Mouse (Mus musculus) myocyte (in vitro differentiated cells): ENCODE results near the gene Abca8a. TPM values are rescaled to one million over a fixed set of nuclear protein-coding genes. Genes with fewer than 3 reads are reported as not detected.
A peak's percentile ranks its signal among the peaks of the same experiment; 100 is the strongest.

Experiments used
- H3K27me3 ChIP-seq: one replicate; pipeline ENCODE4 v1.6.1; 2011; ENCODE audit not compliant: control insufficient read depth, insufficient read depth, insufficient read length
- H3K36me3 ChIP-seq: one replicate; pipeline ENCODE4 v1.6.1; 2011; ENCODE audit not compliant: control insufficient read depth, insufficient read depth
- H3K4me2 ChIP-seq: one replicate; pipeline ENCODE4 v1.6.1; 2011; ENCODE audit warnings: low read depth, control low read depth
- H3K4me3 ChIP-seq: one replicate; pipeline ENCODE4 v1.5.1; 2011; ENCODE audit warnings: mild to moderate bottlenecking, control low read depth, moderate library complexity
- H3K79me2 ChIP-seq: one replicate; pipeline ENCODE4 v1.6.1; 2011; ENCODE audit not compliant: control insufficient read depth, insufficient read depth
- H3ac ChIP-seq: one replicate; pipeline ENCODE4 v1.6.1; 2011; ENCODE audit not compliant: control insufficient read depth, insufficient read length
- CEBPB ChIP-seq: IDR thresholded peaks from 2 replicates; pipeline ENCODE4 v1.6.1; 2011; ENCODE audit warnings: mild to moderate bottlenecking, moderate library complexity; ENCODE audit not compliant: poor library complexity, insufficient read depth, severe bottlenecking
- E2F4 ChIP-seq: IDR thresholded peaks from one replicate; pipeline ENCODE4 v1.6.1; 2011; ENCODE audit warnings: mild to moderate bottlenecking, control low read depth, moderate library complexity; ENCODE audit not compliant: insufficient read depth
- MAX ChIP-seq: IDR thresholded peaks from one replicate; pipeline ENCODE4 v1.6.1; 2011; ENCODE audit warnings: low read depth, mild to moderate bottlenecking, control low read depth
- MYOD1 ChIP-seq, 3 experiments: IDR thresholded peaks; one replicate each; pipeline ENCODE4 v1.6.1; 2011; ENCODE audit warnings: control low read depth in 2 of 3, low read depth in 2 of 3, mild to moderate bottlenecking in 2 of 3, moderate library complexity in 1 of 3; ENCODE audit not compliant: insufficient read length in 2 of 3, control insufficient read depth in 1 of 3
- MYOG ChIP-seq, 3 experiments: IDR thresholded peaks; one replicate each; pipeline ENCODE4 v1.6.1; 2011; ENCODE audit warnings: control low read depth in 2 of 3, low read depth in 2 of 3, mild to moderate bottlenecking in 2 of 3; ENCODE audit not compliant: insufficient read length in 2 of 3, control insufficient read depth in 1 of 3, insufficient read depth in 1 of 3
- POLR2A ChIP-seq: IDR thresholded peaks from one replicate; pipeline ENCODE4 v1.6.1; 2011; ENCODE audit warnings: low read depth, mild to moderate bottlenecking, control low read depth, moderate library complexity; ENCODE audit not compliant: insufficient read length
- POLR2AphosphoS2 ChIP-seq: IDR thresholded peaks from one replicate; pipeline ENCODE4 v1.6.1; 2011; ENCODE audit warnings: low read depth, control low read depth; ENCODE audit not compliant: insufficient read length
- REST ChIP-seq: IDR thresholded peaks from one replicate; pipeline ENCODE4 v1.6.1; 2011; ENCODE audit warnings: mild to moderate bottlenecking, control low read depth, moderate library complexity; ENCODE audit not compliant: insufficient read depth, insufficient read length
- SRF ChIP-seq: IDR thresholded peaks from one replicate; pipeline ENCODE4 v1.6.1; 2011; ENCODE audit warnings: low read depth; ENCODE audit not compliant: control insufficient read depth, insufficient read length
- TCF12 ChIP-seq: IDR thresholded peaks from one replicate; pipeline ENCODE4 v1.6.1; 2011; ENCODE audit warnings: mild to moderate bottlenecking, control low read depth; ENCODE audit not compliant: poor library complexity, insufficient read depth, severe bottlenecking
- TCF3 ChIP-seq: IDR thresholded peaks from one replicate; pipeline ENCODE4 v1.6.1; 2011; ENCODE audit warnings: low read depth, control low read depth; ENCODE audit not compliant: insufficient read length
- USF1 ChIP-seq: IDR thresholded peaks from one replicate; pipeline ENCODE4 v1.6.1; 2011; ENCODE audit warnings: low read depth, mild to moderate bottlenecking, control low read depth, moderate library complexity
- polyA plus RNA-seq: library from polyadenylated mRNA; unstranded; fragments of >200 nt; fragmentation: generic; extraction: Trizol; gene quantifications from one replicate; pipeline ENCODE4 v1.2.1, GENCODE M21; 2012; ENCODE audit warnings: missing spikeins

Abca8a gene
- polyA plus RNA-seq, 1 experiment, result 0.14 TPM

DNA sequence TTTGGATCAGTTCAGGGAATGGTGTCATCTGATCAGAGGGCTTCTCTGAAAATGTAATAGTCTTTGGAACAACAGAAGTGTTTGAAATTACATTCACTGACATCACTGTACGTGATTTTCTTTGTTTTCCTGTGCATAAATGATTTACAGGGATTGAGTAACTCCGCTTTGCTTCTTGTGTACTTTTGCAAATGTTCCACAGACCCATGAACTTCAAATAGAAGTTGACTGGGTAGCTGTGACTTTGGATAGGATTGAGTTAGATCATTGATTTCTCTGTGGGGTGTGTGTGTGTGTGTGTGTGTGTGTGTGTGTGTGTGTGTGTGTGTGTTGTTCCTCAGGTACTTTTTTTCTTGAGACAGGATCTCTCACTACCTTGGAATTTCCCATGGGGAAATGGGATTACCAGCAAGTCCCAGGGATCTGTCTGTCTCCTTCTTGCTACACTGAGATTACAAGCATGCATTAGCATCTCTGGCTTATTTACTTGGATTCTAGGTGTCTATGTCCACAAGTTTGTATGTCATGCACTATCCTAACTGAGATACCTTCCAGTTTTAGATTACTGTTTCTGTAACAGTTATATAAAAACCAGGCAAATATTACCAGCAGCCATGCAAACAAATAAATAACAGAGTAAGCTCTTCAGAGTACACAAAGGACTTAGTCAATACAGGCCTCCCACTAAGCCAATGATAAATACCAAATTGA lies 84.8 kb downstream of the Abca8a start:
- Histone ChIP-seq H3K4me3 (no peak overlapping the region), H3K27me3 (no peaks in the 10 kb centered on the region), H3K4me2 (no peak overlapping the region), H3ac (no peak overlapping the region), H3K79me2 (no peaks in the 10 kb centered on the region), H3K36me3 (no peaks in the 10 kb centered on the region)
- no peak for TF ChIP-seq MYOD1 (IDR thresholded peaks at IDR 0.05; ENCODE audit: control insufficient read depth in 1 of 3, insufficient read length in 2 of 3, low read depth in 2 of 3)
- no peak for TF ChIP-seq MYOG (IDR thresholded peaks at IDR 0.05; ENCODE audit: control insufficient read depth in 1 of 3, insufficient read depth in 1 of 3, insufficient read length in 2 of 3, low read depth in 2 of 3)
- TF ChIP-seq TCF3, result no peak
- no peak for TF ChIP-seq REST
- no peak for TF ChIP-seq POLR2AphosphoS2
- TF ChIP-seq E2F4, result no peak
- TF ChIP-seq TCF12, result no peak
- no peak for TF ChIP-seq USF1
- TF ChIP-seq CEBPB, result no peak
- TF ChIP-seq SRF, result no peak
- TF ChIP-seq POLR2A, result no peak
- TF ChIP-seq MAX, result no peak

DNA sequence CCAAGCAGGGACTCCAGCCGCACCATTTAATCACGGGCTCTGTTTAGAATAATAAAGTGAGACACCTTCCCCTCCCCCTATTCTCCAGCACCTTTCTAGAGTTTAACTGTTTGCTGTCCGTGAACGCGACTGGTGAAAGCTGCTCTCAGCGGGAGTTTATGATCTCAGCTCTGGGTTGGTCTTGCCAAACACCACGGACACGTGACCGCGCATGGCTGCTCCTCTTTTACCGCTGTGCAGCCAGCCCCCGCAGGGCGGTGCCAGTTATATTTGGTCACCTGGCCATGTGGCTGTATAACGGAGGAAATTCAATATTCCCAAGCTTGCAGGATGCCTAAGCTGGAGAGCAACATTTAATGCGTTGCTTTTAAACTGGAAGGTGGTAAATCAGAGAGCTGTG lies 100.2 kb downstream of the Abca8a start, which contains the start of gene Abca8b:
Gene Abca8b (minus strand): TSS at position 222 of the 400 bp plus-strand sequence.
- no peaks in the 10 kb centered on the region for H3K36me3 ChIP-seq
- H3K27me3 ChIP-seq, result no peaks in the 10 kb centered on the region
- H3K4me3 ChIP-seq, result peak within 1 kb of the TSS; percentile 33
- H3K4me2 ChIP-seq, result peak within 1 kb of the TSS; percentile 88
- H3ac ChIP-seq, result no peak within 1 kb of the TSS
- H3K79me2 ChIP-seq, result no peaks in the 10 kb centered on the region
- TF ChIP-seq CEBPB (0 out of 2 replicates have a peak, but pooled peaks have one; percentile 46), TCF12 (no peak), MAX (no peak), MYOD1 (IDR thresholded peaks at IDR 0.05; ENCODE audit: control insufficient read depth in 1 of 3, insufficient read length in 2 of 3, low read depth in 2 of 3) (peak in 1 of 3 experiments; percentile 63), USF1 (peak; percentile 97), POLR2A (peak; percentile 37), POLR2AphosphoS2 (no peak), E2F4 (peak; percentile 8), SRF (no peak), REST (no peak), MYOG (IDR thresholded peaks at IDR 0.05; ENCODE audit: control insufficient read depth in 1 of 3, insufficient read depth in 1 of 3, insufficient read length in 2 of 3, low read depth in 2 of 3) (peak in 1 of 3 experiments; percentile 56), TCF3 (no peak)

GRCm38 (mm10) chr11:109995013-109995412 lies 100.8 kb downstream of the Abca8a start:
- peak overlapping the region; percentile 88 for H3K4me2 ChIP-seq
- H3K36me3 ChIP-seq, result no peaks in the 10 kb centered on the region
- H3K79me2 ChIP-seq, result no peaks in the 10 kb centered on the region
- TF ChIP-seq CEBPB (peak; percentile 50; the same call in 1 of the 2 replicates), MYOD1 (IDR thresholded peaks at IDR 0.05; ENCODE audit: control insufficient read depth in 1 of 3, insufficient read length in 2 of 3, low read depth in 2 of 3) (no peak)
- H3K27me3 ChIP-seq, result no peaks in the 10 kb centered on the region
- peak overlapping the region; percentile 33 for H3K4me3 ChIP-seq
- no peak overlapping the region for H3ac ChIP-seq

DNA sequence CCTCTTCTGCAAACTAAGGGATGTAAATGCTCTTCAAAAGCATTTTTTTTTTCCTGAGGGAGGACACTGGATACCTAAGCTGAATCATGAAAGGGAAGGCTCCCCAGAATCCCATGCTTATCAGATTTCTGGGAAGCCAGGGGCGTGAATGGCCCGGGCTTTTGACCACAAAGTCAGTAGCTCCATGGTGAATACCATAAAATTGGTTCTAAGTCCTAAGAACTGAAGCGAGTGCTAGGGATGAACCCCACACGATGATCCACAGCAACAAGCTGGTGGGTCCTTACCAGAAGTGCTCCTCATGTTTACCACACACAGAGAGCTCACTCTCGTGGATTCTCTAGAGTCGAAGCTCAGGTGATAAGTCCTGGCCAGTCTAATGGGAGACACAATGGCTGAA lies 101.8 kb downstream of the Abca8a start:
- TF ChIP-seq CEBPB (no peak), POLR2AphosphoS2 (no peak), SRF (no peak), MYOD1 (IDR thresholded peaks at IDR 0.05; ENCODE audit: control insufficient read depth in 1 of 3, insufficient read length in 2 of 3, low read depth in 2 of 3) (no peak), E2F4 (no peak), MAX (no peak), TCF12 (no peak), REST (no peak), MYOG (IDR thresholded peaks at IDR 0.05; ENCODE audit: control insufficient read depth in 1 of 3, insufficient read depth in 1 of 3, insufficient read length in 2 of 3, low read depth in 2 of 3) (no peak), USF1 (no peak), TCF3 (no peak), POLR2A (no peak)
- Histone ChIP-seq H3K79me2 (no peaks in the 10 kb centered on the region), H3K4me3 (peak overlapping the region; percentile 33), H3K4me2 (peak overlapping the region; percentile 88), H3K27me3 (no peaks in the 10 kb centered on the region), H3K36me3 (no peaks in the 10 kb centered on the region), H3ac (no peak overlapping the region)

DNA sequence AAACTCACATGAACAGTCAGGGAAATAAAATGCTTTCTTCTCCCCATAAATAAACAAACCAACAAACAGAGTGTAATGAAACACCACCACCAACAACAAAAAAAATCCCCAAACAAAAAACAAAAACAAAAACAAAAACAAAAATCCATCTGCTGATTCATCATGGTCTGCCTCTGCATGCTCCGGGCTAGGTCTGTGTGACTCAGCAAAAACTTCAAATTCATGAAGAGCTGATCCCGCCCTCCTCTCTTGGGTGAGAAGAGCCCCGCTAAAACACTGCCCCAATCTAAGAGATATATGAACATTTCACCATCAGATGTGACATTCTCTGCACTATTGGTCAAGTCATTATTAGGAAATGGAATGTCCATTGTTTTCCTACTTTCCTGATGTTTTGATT lies 104.5 kb downstream of the Abca8a start:
- H3K36me3 ChIP-seq, result no peaks in the 10 kb centered on the region
- no peaks in the 10 kb centered on the region for H3K79me2 ChIP-seq
- H3K4me2 ChIP-seq, result peak overlapping the region; percentile 35
- no peaks in the 10 kb centered on the region for H3K27me3 ChIP-seq
- TF ChIP-seq USF1 (no peak), MYOG (IDR thresholded peaks at IDR 0.05; ENCODE audit: control insufficient read depth in 1 of 3, insufficient read depth in 1 of 3, insufficient read length in 2 of 3, low read depth in 2 of 3) (no peak), E2F4 (no peak), POLR2AphosphoS2 (no peak), CEBPB (no peak), TCF12 (no peak), MYOD1 (IDR thresholded peaks at IDR 0.05; ENCODE audit: control insufficient read depth in 1 of 3, insufficient read length in 2 of 3, low read depth in 2 of 3) (no peak), TCF3 (no peak), MAX (no peak), REST (no peak), SRF (no peak), POLR2A (no peak)
- no peak overlapping the region for H3ac ChIP-seq
- no peak overlapping the region for H3K4me3 ChIP-seq
